Mouse (Mus musculus) urinary bladder, postnatal 36 days (tissue): ENCODE measurements at regions not wholly inside any gene's neighbourhood (a gene's known extent, or its start where the extent isn't known, plus 50 kb on each side); places are given as distances from the start of the nearest gene placed in this dataset.

Experiments used
- DNase-seq, 2 experiments: peaks; one replicate each; pipeline ENCODE4 v3.0.0; 2022; ENCODE audit warnings: low spot score in 2 of 2, mixed read lengths in 1 of 2

GRCm38 (mm10) chr15:51643772-51644311 is 2240.9 kb upstream of the Gm7489 start:
- DNase-seq, result no peak

- no peak for DNase-seq
These were observed 2238.4 kb upstream of the Gm7489 start for GRCm38 (mm10) chr15:51646304-51646703.

- no peak for DNase-seq
These were observed 2232.2 kb upstream of the Gm7489 start for GRCm38 (mm10) chr15:51652497-51652896.

GRCm38 (mm10) chr15:51657621-51658020 is 2227.1 kb upstream of the Gm7489 start:
- no peak for DNase-seq

- no peak for DNase-seq
These were observed 2216.4 kb upstream of the Gm7489 start for GRCm38 (mm10) chr15:51668340-51668739.

- DNase-seq, result no peak
These were observed 2212.9 kb upstream of the Gm7489 start for GRCm38 (mm10) chr15:51671667-51672372.

GRCm38 (mm10) chr15:51673483-51673882 is 2211.2 kb upstream of the Gm7489 start:
- no peak for DNase-seq

- no peak for DNase-seq
These were observed 2209.4 kb upstream of the Gm7489 start for GRCm38 (mm10) chr15:51675291-51675690.

- DNase-seq, result no peak
These were observed 2208.0 kb upstream of the Gm7489 start for GRCm38 (mm10) chr15:51676694-51677093.

GRCm38 (mm10) chr15:51677266-51677665 is 2207.4 kb upstream of the Gm7489 start:
- DNase-seq, result no peak

GRCm38 (mm10) chr15:51679186-51679902 is 2205.4 kb upstream of the Gm7489 start:
- DNase-seq, result no peak

GRCm38 (mm10) chr15:51680494-51680893 is 2204.2 kb upstream of the Gm7489 start:
- no peak for DNase-seq

- DNase-seq, result no peak
These were observed 2203.5 kb upstream of the Gm7489 start for GRCm38 (mm10) chr15:51681191-51681590.

- no peak for DNase-seq
These were observed 2202.4 kb upstream of the Gm7489 start for GRCm38 (mm10) chr15:51682331-51682730.

- DNase-seq, result no peak
These were observed 2197.6 kb upstream of the Gm7489 start for GRCm38 (mm10) chr15:51687007-51687540.

GRCm38 (mm10) chr15:51689498-51689897 is 2195.2 kb upstream of the Gm7489 start:
- DNase-seq, result no peak

GRCm38 (mm10) chr15:51692671-51693070 is 2192.0 kb upstream of the Gm7489 start:
- no peak for DNase-seq

- peak; percentile 20 to 34 for DNase-seq
These were observed 2188.2 kb upstream of the Gm7489 start for GRCm38 (mm10) chr15:51696344-51697016.

GRCm38 (mm10) chr15:51704198-51704597 is 2180.5 kb upstream of the Gm7489 start:
- DNase-seq, result no peak

- DNase-seq, result peak in 1 of 2 experiments; percentile 15
These were observed 2174.6 kb upstream of the Gm7489 start for GRCm38 (mm10) chr15:51709871-51710655.

GRCm38 (mm10) chr15:51720873-51721308 is 2163.8 kb upstream of the Gm7489 start:
- DNase-seq, result no peak
